Mouse (Mus musculus) lung, postnatal 36 days (tissue): ENCODE data around the gene Zfp710.
"Not testable (repeated sequence)": the region's sequence is repeated elsewhere in the genome, so short reads cannot be mapped to it uniquely, and the experiment has no call there.

Experiments
- DNase-seq: peaks from one replicate; pipeline ENCODE4 v3.0.0; 2022; ENCODE audit warnings: mixed read lengths

Gene Zfp710

GRCm38 (mm10) chr7:80024521-80025390 lies at the start of gene Zfp710:
Gene Zfp710, plus strand, starts transcription at chr7:80024814.
- DNase-seq: peak; percentile 94

GRCm38 (mm10) chr7:79975316-79975715 lies 49.3 kb upstream of the Zfp710 start:
- DNase-seq: no peak

- DNase-seq: no peak
These were observed 37.9 kb upstream of the Zfp710 start for GRCm38 (mm10) chr7:79986717-79987116.

GRCm38 (mm10) chr7:79987745-79988144 lies 36.9 kb upstream of the Zfp710 start:
- DNase-seq: no peak

GRCm38 (mm10) chr7:79988466-79988865 lies 36.1 kb upstream of the Zfp710 start:
- not testable (repeated sequence) for DNase-seq

- DNase-seq: peak; percentile 82
These were observed 30.1 kb upstream of the Zfp710 start for GRCm38 (mm10) chr7:79994476-79994875.

GRCm38 (mm10) chr7:79997761-79998160 lies 26.9 kb upstream of the Zfp710 start:
- DNase-seq: no peak

GRCm38 (mm10) chr7:80002353-80003055 lies 22.1 kb upstream of the Zfp710 start:
- no peak for DNase-seq

- DNase-seq: peak; percentile 25
These were observed 19.6 kb upstream of the Zfp710 start for GRCm38 (mm10) chr7:80004776-80005554.

GRCm38 (mm10) chr7:80010680-80011079 lies 13.9 kb upstream of the Zfp710 start:
- no peak for DNase-seq

GRCm38 (mm10) chr7:80011470-80011869 lies 13.1 kb upstream of the Zfp710 start:
- peak; percentile 83 for DNase-seq

GRCm38 (mm10) chr7:80013884-80014550 lies 10.6 kb upstream of the Zfp710 start:
- DNase-seq: peak; percentile 79

GRCm38 (mm10) chr7:80014826-80015755 lies 9.5 kb upstream of the Zfp710 start:
- no peak for DNase-seq

GRCm38 (mm10) chr7:80018506-80019452 lies 5.8 kb upstream of the Zfp710 start:
- no peak for DNase-seq

- peak; percentile 68 for DNase-seq
These were observed 786 bp upstream of the Zfp710 start for GRCm38 (mm10) chr7:80023621-80024435.

GRCm38 (mm10) chr7:80025391-80026117 lies 940 bp downstream of the Zfp710 start:
- DNase-seq: no peak

- peak; percentile 39 for DNase-seq
These were observed 1.7 kb downstream of the Zfp710 start for GRCm38 (mm10) chr7:80026118-80026989.
